Mouse (Mus musculus) liver, adult 2 months (tissue): ENCODE results near the gene Meis2.

Experiments
- CTCF ChIP-seq: fragments of 200-500 bp; IDR thresholded peaks from 2 replicates; pipeline ENCODE4 v1.5.1; 2011; ENCODE audit warnings: low read depth, low read length, control low read depth
- POLR2A ChIP-seq: fragments of 200-500 bp; IDR thresholded peaks from 2 replicates; pipeline ENCODE4 v1.6.1; 2011; ENCODE audit warnings: low read length, control low read depth; ENCODE audit not compliant: insufficient read depth; ENCODE audit errors: extremely low read depth

- no peak for TF ChIP-seq POLR2A
- no peak for TF ChIP-seq CTCF
Observed at GRCm38 (mm10) chr2:116056826-116057225, 8.8 kb downstream of the Meis2 start.
